In genomic region chr16:77989139-77989538, GRCm38 (mm10) we compare ENCODE assay signal across 13 mouse cellular contexts.
DNase-seq lines count a peak whose midpoint lies in the region; ATAC-seq and TF ChIP-seq lines count a peak whose summit lies in the region.
"Had no signal": no experiment of that assay in that cellular context is flagged by ENCODE, and none has a peak within 500 bp of the region (broad histone marks: within the 10 kb centered on the region; RNA-seq: fewer than 3 reads in every experiment).

No protein-coding gene starts in this region.

- H3K79me2 ChIP-seq in MEL (ENCODE audit: control insufficient read depth, insufficient read depth, low read length, poor library complexity), result no peaks in the 10 kb centered on the region

- no peaks in the 10 kb centered on the region for H3K9me3 ChIP-seq in hindbrain, postnatal 0 days (ENCODE audit: low read length)
- H3K9me3 ChIP-seq in hindbrain, embryonic 16.5 days (ENCODE audit: control insufficient read depth, low read length), result 0 out of 2 replicates have a peak, but pooled peaks cover 3% of the 10 kb centered on the region
- H3K9me3 ChIP-seq in midbrain, postnatal 0 days (ENCODE audit: low read length), result no peaks in the 10 kb centered on the region
- no peaks in the 10 kb centered on the region for H3K9me3 ChIP-seq in midbrain, embryonic 14.5 days (ENCODE audit: control insufficient read depth, low read length)
- H3K9me3 ChIP-seq in MEL (replicated peaks; ENCODE audit: insufficient read depth, low read length), result no peaks in the 10 kb centered on the region
- H3K9me3 ChIP-seq: midbrain, embryonic 15.5 days had no signal

- no peak for DNase-seq in hindbrain, postnatal 0 days (ENCODE audit: low spot score)
- DNase-seq in midbrain, postnatal 0 days (ENCODE audit: low spot score), result no peak
- DNase-seq in midbrain, embryonic 14.5 days, result no peak
- peak; percentile 27 for DNase-seq in MEL (ENCODE audit: low read depth, low spot score)
- no peak for DNase-seq in spleen, adult 12 weeks (ENCODE audit: low spot score)
- no peak for DNase-seq in cerebellum, adult 11-12 months
- DNase-seq: cerebellum, adult 11 months; right cerebral cortex, adult 18-20 months had no signal

- TF ChIP-seq POLR2A in MEL (IDR thresholded peaks at IDR 0.05; ENCODE audit: control insufficient read depth in 1 of 2, insufficient read depth in 1 of 2, low read depth in 1 of 2, low read length in 2 of 2, poor library complexity in 1 of 2), result no peak

- no peaks in the 10 kb centered on the region for H3K4me1 ChIP-seq in hindbrain, postnatal 0 days (ENCODE audit: insufficient read depth, low read length)
- H3K4me1 ChIP-seq in hindbrain, embryonic 16.5 days (ENCODE audit: control insufficient read depth, insufficient read depth, low read depth, low read length), result no peaks in the 10 kb centered on the region
- H3K4me1 ChIP-seq in midbrain, postnatal 0 days (ENCODE audit: insufficient read depth, low read length), result no peaks in the 10 kb centered on the region
- no peaks in the 10 kb centered on the region for H3K4me1 ChIP-seq in midbrain, embryonic 14.5 days (ENCODE audit: control insufficient read depth, insufficient read depth, low read length)
- no peaks in the 10 kb centered on the region for H3K4me1 ChIP-seq in MEL (ENCODE audit: control insufficient read depth in 1 of 2, insufficient read depth in 2 of 2, low read length in 2 of 2)
- H3K4me1 ChIP-seq: hindbrain, embryonic 10.5 days; liver, embryonic 15.5 days; midbrain, embryonic 15.5 days had no signal

- no peak overlapping the region for H3K27ac ChIP-seq in hindbrain, postnatal 0 days
- no peak overlapping the region for H3K27ac ChIP-seq in hindbrain, embryonic 16.5 days (ENCODE audit: low read depth, low read length)
- H3K27ac ChIP-seq in midbrain, postnatal 0 days (ENCODE audit: low read depth, low read length), result no peak overlapping the region
- no peak overlapping the region for H3K27ac ChIP-seq in midbrain, embryonic 14.5 days (replicated peaks; ENCODE audit: low read depth, low read length)
- H3K27ac ChIP-seq in MEL (ENCODE audit: control insufficient read depth, low read depth, low read length), result no peak overlapping the region
- H3K27ac ChIP-seq: hindbrain, embryonic 10.5 days; liver, embryonic 15.5 days; midbrain, embryonic 15.5 days had no signal

- no peaks in the 10 kb centered on the region for H3K27me3 ChIP-seq in hindbrain, postnatal 0 days (ENCODE audit: insufficient read depth, low read length)
- no peaks in the 10 kb centered on the region for H3K27me3 ChIP-seq in hindbrain, embryonic 16.5 days (replicated peaks; ENCODE audit: control insufficient read depth, insufficient read depth, low read length)
- H3K27me3 ChIP-seq in midbrain, postnatal 0 days (ENCODE audit: insufficient read depth, low read length), result no peaks in the 10 kb centered on the region
- no peaks in the 10 kb centered on the region for H3K27me3 ChIP-seq in midbrain, embryonic 14.5 days (ENCODE audit: control insufficient read depth, insufficient read depth, low read length)
- no peaks in the 10 kb centered on the region for H3K27me3 ChIP-seq in MEL (ENCODE audit: control insufficient read depth in 1 of 2, insufficient read depth in 2 of 2, low read length in 2 of 2)
- H3K27me3 ChIP-seq: liver, embryonic 15.5 days; midbrain, embryonic 15.5 days had no signal

- 97% methylated on average over 5 of the region's 5 CpGs for WGBS in hindbrain, postnatal 0 days
- WGBS in hindbrain, embryonic 16.5 days, result 98% methylated on average over 5 of the region's 5 CpGs
- 98% methylated on average over 5 of the region's 5 CpGs for WGBS in midbrain, postnatal 0 days
- 99% methylated on average over 5 of the region's 5 CpGs for WGBS in midbrain, embryonic 14.5 days

- H3K36me3 ChIP-seq in hindbrain, postnatal 0 days (ENCODE audit: insufficient read depth, low read length), result no peaks in the 10 kb centered on the region
- no peaks in the 10 kb centered on the region for H3K36me3 ChIP-seq in hindbrain, embryonic 16.5 days (ENCODE audit: control insufficient read depth, insufficient read depth, low read length)
- H3K36me3 ChIP-seq in midbrain, postnatal 0 days (ENCODE audit: insufficient read depth, low read length), result no peaks in the 10 kb centered on the region
- H3K36me3 ChIP-seq in midbrain, embryonic 14.5 days (ENCODE audit: control insufficient read depth, insufficient read depth, low read length), result no peaks in the 10 kb centered on the region
- H3K36me3 ChIP-seq in MEL (ENCODE audit: control insufficient read depth in 1 of 2, insufficient read depth in 2 of 2, low read length in 2 of 2), result no peaks in the 10 kb centered on the region
- H3K36me3 ChIP-seq: hindbrain, embryonic 10.5 days; liver, embryonic 15.5 days; midbrain, embryonic 15.5 days had no signal

- ATAC-seq in hindbrain, postnatal 0 days, result no peak
- ATAC-seq in hindbrain, embryonic 16.5 days, result no peak
- no peak for ATAC-seq in midbrain, postnatal 0 days (ENCODE audit: low FRiP score)
- ATAC-seq in midbrain, embryonic 14.5 days (ENCODE audit: low FRiP score, low TSS enrichment), result no peak
- 0 out of 2 replicates have a peak, but pooled peaks have one; percentile 15 for ATAC-seq in megakaryocyte, adult 5-6 weeks (ENCODE audit: poor library complexity, severe bottlenecking)
- ATAC-seq: midbrain, embryonic 15.5 days had no signal

- no peak overlapping the region for H3K4me2 ChIP-seq in hindbrain, postnatal 0 days (ENCODE audit: low read depth, low read length)
- no peak overlapping the region for H3K4me2 ChIP-seq in hindbrain, embryonic 16.5 days (ENCODE audit: low read length)
- no peak overlapping the region for H3K4me2 ChIP-seq in midbrain, postnatal 0 days (ENCODE audit: low read depth, low read length, poor library complexity, severe bottlenecking)
- no peak overlapping the region for H3K4me2 ChIP-seq in midbrain, embryonic 14.5 days (ENCODE audit: low read length)
- H3K4me2 ChIP-seq: liver, embryonic 15.5 days; midbrain, embryonic 15.5 days had no signal

- H3K9ac ChIP-seq in hindbrain, postnatal 0 days (replicated peaks; ENCODE audit: low read length), result no peak overlapping the region
- no peak overlapping the region for H3K9ac ChIP-seq in hindbrain, embryonic 16.5 days (ENCODE audit: low read depth, low read length)
- H3K9ac ChIP-seq in midbrain, postnatal 0 days (replicated peaks; ENCODE audit: low read length, poor library complexity, severe bottlenecking), result no peak overlapping the region
- H3K9ac ChIP-seq in midbrain, embryonic 14.5 days (replicated peaks; ENCODE audit: low read length), result no peak overlapping the region
- H3K9ac ChIP-seq in MEL (ENCODE audit: control insufficient read depth, low read depth, low read length, poor library complexity, severe bottlenecking), result no peak overlapping the region
- H3K9ac ChIP-seq: liver, embryonic 15.5 days; midbrain, embryonic 15.5 days had no signal

- no peak overlapping the region for H3K4me3 ChIP-seq in hindbrain, postnatal 0 days (ENCODE audit: low read length)
- no peak overlapping the region for H3K4me3 ChIP-seq in hindbrain, embryonic 16.5 days (ENCODE audit: low read length)
- no peak overlapping the region for H3K4me3 ChIP-seq in midbrain, postnatal 0 days (ENCODE audit: low read depth, low read length)
- no peak overlapping the region for H3K4me3 ChIP-seq in midbrain, embryonic 14.5 days (replicated peaks; ENCODE audit: low read depth, low read length)
- no peak overlapping the region for H3K4me3 ChIP-seq in MEL (ENCODE audit: control insufficient read depth in 1 of 2, insufficient read depth in 1 of 2, low read depth in 2 of 2, low read length in 2 of 2)
- H3K4me3 ChIP-seq: hindbrain, embryonic 10.5 days; liver, embryonic 15.5 days; midbrain, embryonic 15.5 days had no signal

- peak; percentile 24 for TF ChIP-seq RAD21 in MEL (IDR thresholded peaks at IDR 0.05; ENCODE audit: low read depth, low read length)

- TF ChIP-seq CTCF in hindbrain, postnatal 0 days (IDR thresholded peaks at IDR 0.05; ENCODE audit: low read depth), result peak; percentile 66
- peak; percentile 66 for TF ChIP-seq CTCF in midbrain, postnatal 0 days (IDR thresholded peaks at IDR 0.05)
- peak; percentile 54 to 74 (median 55) for TF ChIP-seq CTCF in MEL (IDR thresholded peaks at IDR 0.05 in 2 of 3, conservative IDR thresholded peaks at IDR 0.05 in 1 of 3; ENCODE audit: control insufficient read depth in 1 of 3, insufficient read depth in 1 of 3, low read depth in 2 of 3, low read length in 3 of 3, poor library complexity in 1 of 3, severe bottlenecking in 1 of 3)

- no peak for TF ChIP-seq EP300 in MEL (IDR thresholded peaks at IDR 0.05; ENCODE audit: low read depth in 1 of 2, low read length in 2 of 2)

TF ChIP-seq in MEL, 35 proteins besides CTCF, POLR2A, EP300 and RAD21:
- TF ChIP-seq SMC3 (IDR thresholded peaks at IDR 0.05; ENCODE audit: low read depth, low read length), result peak; percentile 40
- 0 out of 2 replicates have a peak, but pooled peaks have one; percentile 16 for TF ChIP-seq ZC3H11A (IDR thresholded peaks at IDR 0.05; ENCODE audit: low read depth, low read length)
- no peak for TF ChIP-seq JUND (IDR thresholded peaks at IDR 0.05; ENCODE audit: low read depth, low read length)
